Mouse (Mus musculus): ENCODE measurements around the gene Wdr74.

GRCm38 (mm10) chr19:8711949-8712869 lies 23.4 kb upstream of the Wdr74 start:
- no peak for TF ChIP-seq CTCF (IDR thresholded peaks at IDR 0.05; ENCODE audit: low read depth)
- TF ChIP-seq EP300 (IDR thresholded peaks at IDR 0.05; ENCODE audit: low read depth), result no peak

Measured in liver, postnatal 0 days (tissue).